Mouse (Mus musculus): Measurements from ENCODE around the gene Magi2.
"Not testable (repeated sequence)": the region's sequence is repeated elsewhere in the genome, so short reads cannot be mapped to it uniquely, and the experiment has no call there.

Magi2 gene

DNA sequence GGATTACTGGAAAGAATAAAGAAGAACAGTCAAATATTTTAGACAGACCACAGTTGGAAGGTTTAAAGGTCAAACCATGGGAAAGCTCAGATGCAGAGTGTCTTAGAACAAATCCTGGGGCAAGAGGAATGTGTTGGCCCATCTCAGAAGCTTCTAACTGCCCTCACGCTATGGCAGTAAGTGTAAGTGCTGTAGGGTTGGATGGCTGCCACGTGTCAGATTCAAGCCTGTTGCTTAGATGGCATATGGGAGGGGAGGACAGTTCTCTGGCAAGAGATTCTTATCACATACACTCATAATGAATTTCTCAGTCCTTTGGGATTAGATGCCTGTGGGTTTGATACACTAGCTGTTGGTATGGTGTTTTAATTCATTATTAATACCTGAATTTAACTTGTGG, 238.5 kb downstream of the Magi2 start:
- DNase-seq: no peak

DNA sequence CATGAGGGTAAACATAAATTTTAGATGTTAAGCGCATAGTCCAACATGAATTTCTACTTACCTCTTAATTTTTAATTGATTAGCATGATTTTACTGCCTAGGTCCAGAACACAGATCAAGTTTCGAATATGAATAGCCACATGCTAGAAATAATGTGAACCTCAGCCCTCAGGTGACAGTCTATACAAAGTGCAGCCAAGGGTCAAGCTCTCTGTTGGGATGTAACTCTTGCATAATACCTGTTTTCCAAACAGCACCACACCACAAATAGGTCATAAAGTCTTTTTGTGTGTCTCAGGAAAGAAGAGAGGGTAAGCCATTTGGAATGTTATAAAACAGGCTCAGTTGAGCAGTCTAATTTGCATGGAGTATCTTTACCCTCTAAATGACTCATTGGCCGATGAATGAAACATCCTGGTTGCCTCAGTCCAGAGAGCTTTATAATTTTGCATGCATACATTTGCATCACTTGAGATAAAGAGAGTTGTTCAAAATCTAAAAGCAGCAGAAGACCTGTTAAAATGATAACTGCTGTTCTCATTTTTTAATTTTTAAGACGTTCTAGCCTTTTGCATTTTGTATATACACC, 246.1 kb downstream of the Magi2 start:
- no peak for DNase-seq

DNA sequence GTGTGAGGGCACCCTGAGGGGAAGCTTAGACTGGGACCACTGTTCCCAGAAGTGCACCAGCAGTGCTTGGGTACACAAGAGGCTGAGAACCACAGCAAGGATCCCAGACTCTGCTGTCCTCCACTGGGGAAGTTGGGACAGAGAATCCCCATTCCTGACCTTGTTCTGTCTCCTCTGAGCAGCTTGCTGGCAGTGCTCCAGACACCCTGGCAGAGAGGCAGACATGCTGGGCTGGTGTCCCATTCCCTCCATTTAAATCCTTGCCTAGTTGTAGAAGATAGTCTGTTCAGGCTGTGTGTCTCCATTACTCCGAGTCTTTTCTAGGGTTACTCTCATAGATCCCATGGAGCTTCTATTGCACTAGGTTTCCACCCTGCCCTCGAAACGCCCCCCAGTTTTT, 256.1 kb downstream of the Magi2 start:
- peak; percentile 47 for DNase-seq

DNA sequence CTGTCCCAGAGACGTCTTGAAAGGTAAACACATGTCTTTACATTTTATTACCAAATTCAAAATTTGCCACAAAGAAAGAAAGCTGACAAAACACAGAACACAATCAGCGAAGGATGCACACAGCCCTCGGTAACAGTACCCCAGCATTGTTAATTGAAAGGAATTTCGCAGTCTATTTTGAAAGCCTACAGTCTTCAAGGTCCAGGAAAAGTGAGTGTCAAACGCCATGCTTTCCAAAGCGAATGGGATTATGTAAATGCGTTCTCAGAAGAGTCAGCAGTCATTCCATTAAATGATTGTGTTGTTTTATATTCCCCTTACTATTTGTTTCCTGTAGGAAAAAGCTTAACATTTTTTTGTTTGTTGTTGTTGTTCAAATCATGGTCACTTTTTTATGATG, 261.1 kb downstream of the Magi2 start:
- no peak for DNase-seq

DNA sequence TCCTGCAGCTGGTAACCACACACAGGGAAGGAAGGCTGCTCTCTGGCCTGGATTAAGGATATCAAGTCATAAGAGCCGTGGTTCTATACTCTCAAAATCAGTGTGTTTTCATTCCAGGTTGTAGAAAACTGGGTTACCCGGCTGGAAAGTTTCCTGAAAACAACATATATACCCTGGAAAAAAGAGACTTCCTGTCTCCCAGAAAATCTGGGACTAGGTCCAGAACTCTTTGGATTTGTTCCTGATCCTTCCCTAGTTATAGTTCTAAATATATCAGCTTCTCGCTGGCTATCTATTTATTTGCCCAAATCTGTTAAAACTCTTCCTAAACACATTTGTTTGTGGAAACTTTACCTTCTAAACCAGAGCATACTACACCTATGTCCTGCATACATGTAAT, 274.2 kb downstream of the Magi2 start:
- no peak for DNase-seq

DNA sequence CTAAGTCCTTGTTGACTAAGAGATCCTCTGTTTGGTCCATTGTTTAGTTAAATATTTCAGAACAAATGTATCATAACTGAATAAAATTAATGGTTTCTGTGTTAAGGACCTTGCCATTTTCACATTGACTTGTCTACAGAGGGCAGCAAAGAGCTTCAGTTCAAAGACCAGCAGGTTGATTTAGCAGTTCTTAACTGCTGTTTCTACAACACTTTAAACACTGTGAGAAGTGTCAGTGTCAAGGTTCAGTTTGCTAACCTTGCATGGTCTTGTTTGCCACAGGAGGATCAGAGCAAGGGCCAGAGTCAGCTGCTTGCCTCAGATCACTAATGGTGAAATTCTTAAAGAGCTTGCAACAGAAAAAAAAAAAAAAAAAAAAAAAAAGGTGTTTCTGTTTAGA, 295.3 kb downstream of the Magi2 start:
- no peak for DNase-seq

DNA sequence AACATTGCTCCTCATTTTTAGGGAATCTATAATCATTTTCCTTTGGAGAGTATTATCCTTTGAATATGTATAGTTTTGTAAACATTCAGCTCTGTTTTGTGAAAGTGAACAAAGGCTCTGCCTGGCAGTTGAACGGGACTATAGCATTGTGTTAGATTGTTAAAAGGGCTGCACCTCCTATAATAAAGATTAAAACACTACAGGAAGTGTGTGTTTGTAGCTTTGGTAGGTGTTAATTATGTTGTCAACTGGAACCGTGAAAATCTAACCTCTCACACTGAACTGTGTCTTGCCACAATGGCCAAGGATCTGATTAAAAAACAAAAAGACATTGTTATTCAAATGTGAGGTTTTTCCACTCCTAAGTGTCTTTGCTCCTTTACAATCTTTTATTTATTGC, 312.5 kb downstream of the Magi2 start:
- no peak for DNase-seq

DNA sequence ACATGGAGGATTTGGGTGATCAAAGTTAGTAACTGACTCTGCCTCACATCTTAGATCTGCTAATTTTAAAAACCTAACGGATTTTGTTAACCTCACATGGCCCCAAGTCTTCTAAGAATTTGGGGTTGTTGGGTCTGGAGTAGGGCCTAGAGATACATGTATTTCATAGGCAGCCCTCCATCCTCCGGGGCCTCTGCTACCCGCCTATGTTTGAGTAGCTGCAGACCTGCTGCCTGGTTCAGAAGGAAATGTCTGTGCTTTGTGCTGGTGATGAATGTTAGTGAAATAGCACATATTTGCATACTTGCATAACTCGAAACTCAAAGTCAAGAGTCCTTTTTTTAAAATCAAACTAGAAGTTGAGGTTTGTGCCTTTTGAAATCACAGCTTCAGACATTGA, 319.6 kb downstream of the Magi2 start:
- DNase-seq: no peak

DNA sequence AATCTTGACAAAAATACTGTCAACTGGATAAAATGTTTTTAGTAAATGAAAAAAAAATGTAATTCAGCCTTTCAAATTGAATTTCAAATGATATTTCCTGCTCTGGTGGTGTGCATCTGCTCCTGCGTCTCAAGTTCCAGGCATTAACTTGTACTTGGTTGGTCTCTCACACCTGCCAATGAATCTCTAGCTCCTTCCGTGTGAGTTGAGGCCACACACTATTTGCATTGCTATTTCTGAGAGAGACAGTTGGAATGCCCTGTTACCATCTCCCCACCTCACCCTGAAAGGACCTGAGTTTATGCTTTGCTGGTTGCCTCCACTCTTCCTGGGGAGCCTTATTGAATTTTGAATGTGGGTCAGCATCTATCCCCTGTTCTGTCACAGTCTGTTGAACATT, 320.1 kb downstream of the Magi2 start:
- DNase-seq: no peak

DNA sequence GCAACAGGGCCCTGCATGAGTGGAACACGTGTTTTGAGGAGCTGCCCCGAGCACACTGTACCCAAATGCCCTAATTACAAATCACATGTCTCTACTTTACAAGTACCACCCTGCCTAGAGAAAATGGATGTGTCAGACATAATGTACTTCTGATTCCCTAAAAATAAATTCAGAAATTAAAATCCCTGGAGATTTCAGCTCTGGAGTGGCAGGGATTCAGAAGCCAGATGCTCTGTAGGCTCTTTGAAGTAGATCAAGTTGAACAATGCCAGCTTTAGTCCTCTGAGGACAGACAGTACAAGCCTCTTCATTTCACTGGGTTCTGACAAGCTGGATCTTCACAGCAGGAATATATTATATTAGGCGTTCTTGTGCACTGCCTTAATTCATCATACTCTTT, 326.7 kb downstream of the Magi2 start:
- no peak for DNase-seq

DNA sequence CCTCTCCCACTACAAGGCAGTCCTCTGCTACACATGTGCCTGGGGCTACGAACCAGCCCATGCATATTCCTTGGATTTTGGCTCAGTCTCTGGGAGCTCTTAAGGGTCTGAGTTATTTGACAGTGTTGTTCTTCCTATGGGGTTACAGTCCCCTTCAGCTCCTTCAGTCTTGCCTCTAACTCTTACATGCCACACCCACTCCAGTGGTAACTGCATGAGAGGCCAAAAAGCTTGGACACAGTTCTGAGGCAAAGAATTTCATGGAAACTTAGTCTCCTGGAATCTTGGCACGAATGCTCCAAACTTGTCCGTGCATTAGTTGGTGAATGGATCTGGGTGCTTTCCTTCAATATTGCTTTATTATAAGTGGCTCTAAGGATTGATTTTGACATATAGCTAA, 338.8 kb downstream of the Magi2 start:
- no peak for DNase-seq

DNA sequence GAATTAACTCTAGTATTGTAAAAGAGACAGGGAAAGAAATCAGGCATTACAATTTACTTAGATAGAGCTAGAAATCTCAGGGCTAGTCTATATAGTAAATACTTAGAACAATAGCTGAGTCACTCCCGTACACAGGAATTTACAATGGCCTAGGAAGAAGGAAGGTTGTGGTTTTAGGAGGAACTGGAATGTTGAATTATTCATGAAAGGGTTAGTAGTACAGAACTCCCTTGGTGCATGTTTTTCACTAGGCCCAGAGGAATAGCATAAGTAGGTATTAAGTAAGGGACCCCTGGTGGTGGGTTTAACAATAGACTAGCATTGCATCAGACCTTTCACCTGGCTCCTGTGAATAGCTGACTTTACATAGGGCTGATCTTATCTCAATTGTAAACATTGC, 339.3 kb downstream of the Magi2 start:
- DNase-seq: not testable (repeated sequence)

DNA sequence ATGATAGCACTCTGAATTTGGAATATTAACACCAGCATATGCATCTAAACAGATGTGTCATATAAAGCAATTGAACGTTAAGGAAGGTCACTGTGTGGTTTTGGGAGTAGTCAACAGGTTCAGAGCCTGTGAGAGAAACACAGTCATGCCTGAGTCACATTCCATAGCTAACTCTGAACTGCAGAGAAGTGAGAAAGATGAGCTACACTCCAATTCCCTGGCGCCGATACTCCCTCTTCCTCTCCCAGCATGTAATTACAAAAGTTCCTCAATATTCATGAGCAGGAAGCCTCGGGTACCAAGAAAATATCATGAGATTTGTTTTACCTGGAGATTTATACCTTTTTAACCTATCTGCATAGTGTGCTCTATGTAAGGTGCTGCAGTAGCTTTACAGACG, 380.9 kb downstream of the Magi2 start:
- DNase-seq: no peak

DNA sequence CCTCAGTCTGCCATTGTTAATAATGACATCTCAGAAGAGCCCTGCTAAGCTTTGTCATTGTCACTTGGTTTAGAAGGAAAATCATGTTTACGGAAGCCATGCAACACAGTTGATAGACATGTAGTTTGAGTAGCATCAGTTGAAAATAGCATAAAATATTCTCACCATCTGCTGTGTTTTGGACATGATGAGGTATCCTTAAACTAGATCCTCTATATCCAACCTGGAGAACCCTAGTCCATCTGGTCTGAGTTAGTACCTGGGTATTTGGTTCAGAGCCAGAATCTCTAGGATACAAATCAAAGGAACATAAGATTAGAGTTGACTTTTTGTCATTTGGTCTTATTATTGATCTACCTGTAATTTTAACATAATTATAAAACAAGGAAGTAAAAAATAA, 385.0 kb downstream of the Magi2 start:
- DNase-seq: no peak

DNA sequence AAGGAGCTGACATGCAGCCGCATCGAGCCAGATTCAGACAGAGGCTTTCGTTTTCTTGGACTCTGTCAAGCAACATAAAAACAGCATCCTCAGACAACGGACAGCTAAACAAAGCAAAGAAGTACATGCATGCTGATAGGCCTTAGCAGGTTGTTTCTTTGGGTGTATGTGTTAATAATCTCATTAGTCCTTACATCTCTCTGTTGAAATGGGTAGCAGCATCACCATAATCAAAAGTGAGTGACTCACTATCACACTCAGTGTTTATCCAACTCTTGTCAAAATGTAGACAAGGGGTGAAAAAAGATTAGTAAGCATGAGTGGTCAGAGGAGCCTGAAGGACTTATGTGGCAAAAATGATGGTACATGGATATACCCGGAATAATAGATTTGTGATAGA, 394.8 kb downstream of the Magi2 start:
- no peak for DNase-seq

DNA sequence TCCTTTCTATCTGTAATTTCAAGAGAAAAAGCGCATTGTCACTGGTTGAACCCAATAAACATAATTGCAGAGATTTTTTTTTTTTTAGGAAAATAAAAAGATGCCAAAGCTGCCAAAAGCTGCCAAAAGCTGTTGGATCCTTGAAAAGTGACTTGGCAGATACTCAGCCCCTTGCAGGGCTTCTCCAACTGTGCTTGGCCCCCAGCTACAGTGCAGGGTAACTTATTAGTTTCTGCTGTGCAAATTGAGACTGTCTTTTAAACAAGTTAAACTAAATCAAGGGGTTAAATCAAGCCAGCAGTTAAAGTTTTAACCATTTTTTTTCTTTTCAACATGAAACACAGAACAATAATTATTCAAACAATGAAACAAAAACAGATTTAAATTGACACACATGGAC, 407.1 kb downstream of the Magi2 start:
- no peak for DNase-seq

DNA sequence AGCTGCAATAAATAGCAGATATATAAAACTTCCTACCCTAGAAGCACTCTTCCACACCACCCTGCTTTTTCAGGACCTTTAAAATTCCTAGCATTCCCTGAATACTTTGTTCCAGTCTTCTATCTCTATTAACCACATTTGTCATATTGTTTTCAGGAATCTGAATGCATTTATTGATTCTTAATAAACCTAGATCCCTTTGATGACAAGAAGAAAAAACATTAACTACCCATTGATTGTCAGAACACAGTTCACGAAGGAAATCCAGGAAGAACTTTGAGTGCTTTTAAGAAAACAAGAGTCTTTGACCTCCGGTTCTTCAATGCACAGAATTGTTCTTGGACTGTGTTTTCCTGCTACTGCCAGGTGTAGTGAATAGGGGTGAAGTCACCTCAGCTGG, 411.0 kb downstream of the Magi2 start:
- no peak for DNase-seq

DNA sequence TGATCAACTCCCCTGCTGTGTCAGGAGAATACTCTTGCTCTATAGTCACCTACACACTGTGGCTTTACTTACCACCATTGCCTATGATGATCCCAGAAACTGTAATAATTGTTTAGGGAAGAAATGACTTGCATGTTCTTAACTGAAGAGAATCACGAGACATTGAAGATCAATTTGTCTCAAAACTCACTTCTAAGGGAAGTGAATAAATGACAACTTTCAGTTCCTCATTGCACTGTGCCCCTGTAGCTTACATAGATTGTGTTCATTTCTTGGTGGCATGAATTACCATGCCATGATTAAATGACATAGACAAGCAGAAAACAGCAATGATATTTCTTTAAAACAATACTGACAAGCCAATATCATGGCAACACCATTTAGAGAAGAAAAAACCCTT, 429.1 kb downstream of the Magi2 start:
- no peak for DNase-seq

DNA sequence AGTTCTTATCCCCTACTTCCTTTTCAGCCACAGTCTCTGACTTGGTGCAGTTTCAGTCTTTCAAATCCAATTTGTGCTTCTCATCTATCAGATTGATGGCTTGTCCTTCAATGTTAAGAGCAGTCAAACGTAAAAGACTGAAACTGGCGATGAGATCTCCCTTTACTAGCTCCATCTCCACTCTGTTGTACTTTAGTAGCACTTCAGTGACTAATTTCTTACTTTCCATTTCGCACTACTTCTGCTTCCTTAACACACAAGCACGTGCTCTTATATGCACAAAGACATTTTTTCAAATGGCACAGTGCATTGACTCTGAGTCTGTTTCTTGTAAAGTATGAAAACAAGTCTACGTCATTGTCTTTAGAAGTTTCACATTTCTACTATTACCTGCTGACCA, 439.6 kb downstream of the Magi2 start:
- DNase-seq: no peak

DNA sequence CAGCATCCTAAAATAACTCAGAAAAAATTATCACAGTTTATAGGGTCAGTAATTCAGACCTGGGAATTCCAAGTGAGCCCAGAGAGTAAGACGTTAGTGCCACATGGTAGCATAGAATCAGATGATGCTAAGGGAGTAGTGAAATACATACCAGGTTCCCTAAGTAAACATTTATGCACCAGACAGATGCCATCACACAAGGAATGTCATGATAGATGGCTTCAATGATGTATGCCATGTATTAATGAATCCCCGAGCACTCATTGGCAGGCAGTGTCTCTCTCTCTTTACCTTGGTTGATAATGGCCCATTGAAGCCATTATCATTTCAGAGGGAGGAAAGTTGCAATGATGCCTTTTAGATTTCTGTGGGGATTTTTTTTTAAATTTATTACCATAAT, 490.5 kb downstream of the Magi2 start:
- no peak for DNase-seq

DNA sequence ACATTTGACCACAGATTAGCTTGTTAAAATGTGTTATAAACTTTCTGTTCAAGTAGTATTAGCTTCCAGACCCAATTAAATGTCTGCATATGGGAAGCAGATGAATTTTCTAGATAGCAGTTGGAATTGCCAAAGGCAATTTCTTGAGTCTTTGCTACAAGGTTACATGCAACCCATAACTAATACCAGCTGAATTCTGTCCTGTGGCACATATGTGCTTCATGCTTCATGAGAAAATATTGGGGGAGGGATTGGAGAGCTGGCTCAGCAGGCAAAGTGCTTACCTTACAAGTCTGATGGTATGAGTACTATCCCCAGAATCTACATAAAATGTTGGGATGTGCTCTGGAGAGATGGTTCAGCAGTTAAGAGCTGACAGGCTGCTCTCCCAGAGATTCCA, 499.4 kb downstream of the Magi2 start:
- DNase-seq: no peak

DNA sequence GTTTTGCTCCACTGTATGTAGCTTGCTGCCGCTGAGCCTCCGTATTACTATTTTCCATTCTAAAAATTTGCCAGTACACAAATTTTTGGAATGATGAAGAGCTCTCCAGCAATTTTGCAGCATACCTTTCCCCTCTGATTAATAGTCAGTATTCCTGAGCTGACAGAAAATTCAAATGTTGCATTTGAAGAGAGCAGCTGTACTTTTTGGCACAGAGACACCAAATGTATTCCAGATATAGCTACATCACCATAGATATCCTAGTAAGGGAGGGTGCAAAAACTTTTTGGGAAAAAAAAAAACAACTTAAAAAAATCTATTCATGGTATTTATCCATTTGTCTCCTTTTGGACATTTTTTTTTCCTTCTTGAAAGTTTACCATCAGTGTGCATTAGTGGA, 518.5 kb downstream of the Magi2 start:
- no peak for DNase-seq

DNA sequence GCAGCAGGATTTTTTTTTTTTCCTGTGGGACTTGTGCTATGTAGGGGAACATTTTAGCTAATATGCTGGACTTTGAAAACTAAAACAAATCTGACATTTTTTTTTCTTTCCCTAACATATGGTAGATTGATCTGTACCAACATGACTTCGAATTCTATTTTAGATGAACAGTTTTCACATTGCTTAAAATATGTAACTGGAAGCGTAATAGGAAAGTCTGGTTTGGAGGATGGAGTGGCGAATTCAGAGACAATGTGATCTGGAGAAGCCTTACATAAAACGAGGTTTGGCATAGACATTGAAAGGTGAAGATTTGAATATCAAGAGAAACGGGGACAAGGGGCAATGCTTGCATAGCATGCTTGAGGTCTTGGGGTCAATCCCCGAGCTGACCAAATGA, 519.1 kb downstream of the Magi2 start:
- no peak for DNase-seq

DNA sequence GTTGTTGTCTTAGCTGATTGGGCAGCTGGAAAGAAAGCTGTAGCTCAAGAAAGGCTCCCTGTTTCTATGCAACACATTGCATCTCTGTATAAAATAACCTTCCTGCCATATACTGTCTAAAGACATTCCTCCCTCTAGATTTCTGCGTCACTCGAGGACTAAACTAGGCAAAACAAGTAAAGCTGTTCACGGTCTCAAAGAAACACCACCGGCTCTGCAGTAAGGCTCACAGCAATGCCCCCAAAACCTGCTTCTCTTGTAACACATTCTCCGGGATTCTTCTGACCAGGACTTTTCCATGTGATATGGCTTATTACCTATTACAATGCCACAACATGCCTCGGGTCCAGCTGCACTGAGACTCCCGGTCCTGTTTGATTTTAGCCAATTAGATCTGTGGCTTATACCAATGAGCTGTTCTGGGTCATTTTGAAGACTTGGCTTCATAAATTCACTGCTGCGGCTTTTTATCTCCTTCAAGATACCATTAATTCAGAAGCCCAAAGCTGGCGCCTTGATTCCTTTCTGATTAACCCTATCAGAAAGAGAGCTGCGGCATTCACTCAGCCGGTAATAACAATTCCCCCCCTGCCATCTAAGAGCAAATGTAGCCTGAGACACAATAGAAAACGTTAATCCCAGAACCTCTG, 520.2 kb downstream of the Magi2 start:
- DNase-seq: peak; percentile 9

DNA sequence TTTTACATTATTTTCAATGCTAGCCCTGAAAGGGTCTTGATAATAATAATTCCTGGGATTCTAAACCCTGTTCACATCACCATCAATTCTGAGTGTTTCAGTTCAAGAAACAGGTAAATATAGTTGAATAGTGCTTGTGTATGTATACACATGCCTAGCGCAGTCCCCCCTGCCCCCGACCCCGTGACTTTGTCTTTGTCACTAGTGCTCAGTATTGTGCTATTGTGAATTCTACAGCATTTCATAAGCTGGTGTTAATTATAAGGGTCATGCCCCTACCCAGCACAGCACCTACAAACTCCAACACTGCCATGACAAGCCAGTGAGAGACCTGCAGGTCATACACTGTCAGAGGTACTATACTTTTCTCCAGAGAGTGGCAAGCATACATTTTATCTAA, 520.8 kb downstream of the Magi2 start:
- no peak for DNase-seq

DNA sequence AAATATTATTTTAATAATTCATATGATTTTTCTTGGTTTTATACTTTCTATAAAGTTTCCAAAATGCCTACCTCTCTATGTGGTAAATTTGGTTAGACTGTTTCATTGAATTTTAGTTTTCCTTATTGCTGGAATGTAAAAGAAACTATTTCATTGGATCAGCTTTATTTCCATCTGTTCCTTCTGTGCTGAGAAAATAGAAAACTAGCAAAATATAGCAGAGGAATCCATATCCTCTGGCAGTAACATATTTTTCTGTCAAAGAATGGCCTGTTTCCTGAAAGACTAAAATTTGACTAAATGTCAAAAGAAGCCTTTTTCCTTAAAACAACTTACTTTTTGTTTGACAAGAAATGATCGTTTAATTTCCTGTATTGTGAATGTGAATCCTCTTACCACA, 552.4 kb downstream of the Magi2 start:
- DNase-seq: no peak

Measured in right cerebral cortex, postnatal 4 days (tissue).